Mouse (Mus musculus): ENCODE results near the gene Wdr70.

GRCm38 (mm10) chr15:8082139-8082538, 16.9 kb downstream of the Wdr70 start:
- TF ChIP-seq POLR2A (IDR thresholded peaks at IDR 0.05; ENCODE audit: low read depth, low read length) = no peak
- no peak for TF ChIP-seq TBP (conservative IDR thresholded peaks at IDR 0.05; ENCODE audit: low read depth, low read length)
- TF ChIP-seq CTCF (conservative IDR thresholded peaks at IDR 0.05 in 1 of 2, IDR thresholded peaks at IDR 0.05 in 1 of 2; ENCODE audit: low read depth in 2 of 2, low read length in 2 of 2) = no peak
- TF ChIP-seq EP300 (IDR thresholded peaks at IDR 0.05; ENCODE audit: low read length) = no peak
